Mouse (Mus musculus) embryonic fibroblast, embryonic 13.5 days (primary cell): Measurements from ENCODE around the gene Crhr2.

Experiments
- CTCF ChIP-seq: IDR thresholded peaks from 2 replicates; pipeline ENCODE4 v1.5.1; 2011; ENCODE audit warnings: mild to moderate bottlenecking, control low read depth, low read length, moderate library complexity, borderline replicate concordance; ENCODE audit not compliant: insufficient read depth
- POLR2A ChIP-seq: IDR thresholded peaks from 2 replicates; pipeline ENCODE4 v1.6.1; 2011; ENCODE audit warnings: low read depth, mild to moderate bottlenecking, control low read depth, low read length, moderate library complexity

DNA sequence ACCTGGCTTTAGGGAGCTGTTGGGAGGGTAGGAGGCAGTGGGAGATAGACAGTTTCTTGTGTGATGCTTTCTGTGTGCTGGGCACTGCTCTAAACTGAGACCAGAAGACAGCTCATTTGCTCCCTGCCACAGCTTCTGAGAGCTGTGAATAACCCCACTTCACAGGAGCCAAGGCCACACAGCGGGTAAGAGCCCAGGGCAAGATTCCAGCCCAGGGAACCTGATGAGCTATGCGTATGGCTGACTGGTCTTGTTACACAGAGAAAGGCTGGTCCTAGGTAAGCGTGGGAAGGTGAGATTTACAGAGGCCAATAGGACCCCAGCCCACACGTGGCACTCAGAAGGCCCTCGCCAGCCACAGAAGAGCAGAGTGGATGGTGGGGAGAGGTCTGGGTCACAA lies 6.2 kb downstream of the Crhr2 start:
- TF ChIP-seq POLR2A (no peak), CTCF (no peak)
